Mouse (Mus musculus): ENCODE measurements around the gene Def8.
"Not testable (repeated sequence)": the region's sequence is repeated elsewhere in the genome, so short reads cannot be mapped to it uniquely, and the experiment has no call there.

The Def8 gene

DNA sequence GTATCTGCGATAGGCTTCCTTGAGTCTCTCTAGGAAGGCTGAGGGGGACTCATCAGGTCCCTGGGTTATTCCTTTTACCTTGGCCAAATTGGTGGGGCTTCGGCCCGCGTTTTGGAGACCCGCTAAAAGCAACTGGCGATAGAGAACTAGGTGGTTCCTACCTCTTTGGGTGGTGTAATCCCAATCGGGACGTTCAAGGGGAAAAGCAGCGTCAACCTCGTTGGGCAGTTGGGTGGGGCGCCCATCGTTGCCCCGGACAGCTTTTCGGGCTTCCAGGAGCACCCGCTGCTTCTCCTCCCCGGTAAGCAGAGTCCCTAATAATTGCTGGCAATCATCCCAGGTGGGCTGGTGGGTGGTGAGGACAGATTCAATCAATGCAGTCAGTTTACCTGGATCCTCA, 9.1 kb downstream of the Def8 start:
- in situ Hi-C loops (cut with MboI; ENCODE audit: low sequenced_read_pairs), result no loop called here

GRCm38 (mm10) chr8:123433241-123433974, 10.1 kb downstream of the Def8 start:
- in situ Hi-C loops (cut with MboI; ENCODE audit: low sequenced_read_pairs), result not testable (repeated sequence)

- in situ Hi-C loops (cut with MboI; ENCODE audit: low sequenced_read_pairs), result no loop called here
Observed at GRCm38 (mm10) chr8:123441788-123442187, 18.5 kb downstream of the Def8 start.

GRCm38 (mm10) chr8:123442351-123442750, 19.0 kb downstream of the Def8 start:
- in situ Hi-C loops (cut with MboI; ENCODE audit: low sequenced_read_pairs), result no loop called here

DNA sequence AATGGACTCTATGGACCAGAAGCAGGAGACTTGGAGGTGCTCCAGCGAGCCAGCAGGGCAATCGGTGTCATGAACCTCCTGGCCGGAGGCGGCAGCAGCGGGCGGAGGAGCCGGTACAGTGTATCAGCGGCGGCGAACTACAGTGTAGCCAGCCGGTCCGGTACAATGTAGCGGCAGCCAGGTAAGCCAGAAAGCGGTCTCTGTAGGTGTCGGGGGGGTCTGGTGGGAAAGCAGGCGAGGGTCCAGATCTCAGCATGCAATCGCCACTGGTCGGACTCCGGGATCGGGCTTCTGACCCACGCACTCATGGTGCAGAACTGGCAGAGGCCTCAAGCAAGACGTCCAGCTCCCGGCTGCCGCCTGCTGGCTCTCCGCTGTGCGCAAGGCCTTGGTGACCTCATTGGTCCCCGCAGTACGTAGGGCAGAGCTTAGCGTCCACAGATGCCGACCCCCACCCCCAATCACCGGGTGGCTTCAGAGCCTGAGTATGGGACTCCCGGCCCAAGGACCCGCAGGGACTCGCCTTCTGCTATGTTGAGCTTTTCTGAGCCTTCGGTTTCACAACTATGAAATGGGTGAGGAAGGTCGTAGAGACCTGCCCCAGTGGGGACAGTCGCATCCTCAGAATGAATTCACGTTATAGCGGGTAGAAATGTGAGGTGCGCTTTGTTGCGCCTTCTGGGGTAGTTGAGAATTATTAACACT, 19.7 kb downstream of the Def8 start:
- in situ Hi-C loops (cut with MboI; ENCODE audit: low sequenced_read_pairs), result no loop called here

- in situ Hi-C loops (cut with MboI; ENCODE audit: low sequenced_read_pairs), result no loop called here
Observed at GRCm38 (mm10) chr8:123443576-123443921, 20.2 kb downstream of the Def8 start.

- in situ Hi-C loops (cut with MboI; ENCODE audit: low sequenced_read_pairs), result no loop called here
Observed at GRCm38 (mm10) chr8:123444131-123444530, 20.8 kb downstream of the Def8 start.

GRCm38 (mm10) chr8:123445981-123446380, 22.7 kb downstream of the Def8 start:
- in situ Hi-C loops (cut with MboI; ENCODE audit: low sequenced_read_pairs), result no loop called here

GRCm38 (mm10) chr8:123446799-123447198, 23.5 kb downstream of the Def8 start:
- in situ Hi-C loops (cut with MboI; ENCODE audit: low sequenced_read_pairs), result no loop called here

DNA sequence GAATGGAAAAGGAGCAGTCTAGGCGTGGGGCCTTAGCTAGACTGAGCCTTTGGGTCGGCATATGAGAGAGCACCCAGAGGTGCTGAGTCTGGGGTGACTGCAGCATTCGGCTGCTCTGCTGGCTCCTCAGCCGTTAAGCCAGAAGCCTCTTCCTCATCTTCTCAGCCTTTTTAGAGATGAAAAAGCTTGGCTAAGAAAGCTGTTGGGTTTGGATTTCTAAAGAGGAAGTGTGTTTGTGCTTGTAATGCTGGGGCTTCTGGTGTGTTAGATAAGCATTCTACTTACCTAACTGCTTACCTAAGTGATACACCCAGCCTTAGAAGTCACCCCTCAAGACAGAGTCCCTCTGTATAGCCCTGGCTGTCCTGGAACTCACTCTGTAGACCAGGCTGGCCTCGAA, 27.5 kb downstream of the Def8 start:
- in situ Hi-C loops (cut with MboI; ENCODE audit: low sequenced_read_pairs), result no loop called here

DNA sequence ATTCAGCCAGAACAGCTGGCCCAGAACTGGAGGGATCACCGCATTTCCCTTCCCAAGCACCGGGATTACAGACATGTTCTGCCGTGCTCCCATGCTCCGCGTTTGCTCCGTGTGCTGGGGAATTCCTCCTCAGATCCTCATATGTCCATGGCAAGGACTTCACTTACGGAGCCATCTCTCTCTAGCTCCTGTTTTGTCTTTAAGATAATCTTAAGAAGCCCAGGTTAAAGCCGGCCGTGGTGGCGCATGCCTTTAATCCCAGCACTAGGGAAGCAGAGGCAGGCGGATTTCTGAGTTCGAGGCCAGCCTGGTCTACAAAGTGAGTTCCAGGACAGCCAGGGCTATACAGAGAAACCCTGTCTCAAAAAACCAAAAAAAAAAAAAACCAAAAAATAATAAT, 28.4 kb downstream of the Def8 start:
- in situ Hi-C loops (cut with MboI; ENCODE audit: low sequenced_read_pairs), result not testable (repeated sequence)

DNA sequence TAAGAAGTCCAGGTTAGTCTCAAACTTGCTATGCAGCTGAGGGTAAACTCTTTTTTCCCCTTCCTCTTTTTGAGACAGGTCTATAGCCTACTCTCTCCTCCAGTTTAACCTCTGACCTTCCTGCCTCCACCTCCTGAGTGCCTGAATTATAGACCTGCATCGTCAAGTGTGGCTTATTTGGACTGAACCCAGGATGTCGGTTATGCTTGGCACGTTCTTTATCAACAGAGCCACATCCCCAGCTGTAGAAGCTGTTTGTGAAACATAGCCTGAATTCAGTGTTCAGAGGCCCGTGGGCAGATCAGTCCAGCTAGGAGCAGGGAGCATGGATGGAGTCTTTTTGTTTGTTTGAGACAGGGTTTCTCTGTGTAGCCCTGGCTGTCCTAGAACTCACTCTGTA, 28.8 kb downstream of the Def8 start:
- in situ Hi-C loops (cut with MboI; ENCODE audit: low sequenced_read_pairs), result no loop called here

GRCm38 (mm10) chr8:123453291-123453690, 30.0 kb downstream of the Def8 start:
- in situ Hi-C loops (cut with MboI; ENCODE audit: low sequenced_read_pairs), result no loop called here

DNA sequence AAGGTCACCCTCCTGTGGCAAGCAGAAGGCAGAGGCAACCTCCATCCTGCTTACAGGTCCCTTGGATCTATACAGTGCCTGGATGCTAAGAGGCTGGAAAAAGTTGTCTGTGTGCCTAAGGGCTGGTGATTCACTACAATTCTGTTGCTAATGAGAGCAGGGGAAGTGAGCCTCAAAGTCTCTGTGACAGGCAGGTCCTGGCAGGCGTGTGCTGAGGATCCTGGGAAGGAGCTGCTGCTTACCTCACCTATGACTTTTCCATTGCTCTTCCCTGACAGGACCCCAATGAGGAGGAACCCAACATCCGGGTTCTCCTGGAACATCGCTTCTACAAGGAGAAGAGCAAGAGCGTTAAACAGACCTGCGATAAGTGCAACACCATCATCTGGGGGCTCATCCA, 30.6 kb downstream of the Def8 start:
- in situ Hi-C loops (cut with MboI; ENCODE audit: low sequenced_read_pairs), result no loop called here

- in situ Hi-C loops (cut with MboI; ENCODE audit: low sequenced_read_pairs), result no loop called here
Observed at GRCm38 (mm10) chr8:123454559-123454958, 31.2 kb downstream of the Def8 start.

GRCm38 (mm10) chr8:123463651-123464050, 40.3 kb downstream of the Def8 start:
- in situ Hi-C loops (cut with MboI; ENCODE audit: low sequenced_read_pairs), result no loop called here

DNA sequence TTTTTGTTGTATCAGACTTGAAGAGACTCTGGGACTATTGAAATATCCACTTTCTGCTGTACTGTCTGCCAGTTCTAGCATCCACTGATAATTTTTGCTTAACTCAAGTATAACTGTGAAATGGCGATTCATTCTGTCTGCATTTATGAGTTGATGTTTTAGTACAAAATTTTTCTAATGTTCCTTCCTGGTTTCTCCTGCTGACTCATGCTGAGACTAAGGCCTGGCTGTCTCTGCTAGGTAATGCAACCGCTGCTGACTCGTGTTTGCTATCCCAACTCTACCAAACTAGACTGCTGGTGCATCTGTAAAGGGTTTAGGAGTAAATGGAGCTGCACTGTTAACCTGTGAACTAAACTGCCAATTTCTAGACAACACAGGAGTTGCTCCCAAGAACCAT, 44.1 kb downstream of the Def8 start:
- in situ Hi-C loops (cut with MboI; ENCODE audit: low sequenced_read_pairs), result no loop called here

GRCm38 (mm10) chr8:123472991-123473390, 49.7 kb downstream of the Def8 start:
- in situ Hi-C loops (cut with MboI; ENCODE audit: low sequenced_read_pairs), result not testable (repeated sequence)

DNA sequence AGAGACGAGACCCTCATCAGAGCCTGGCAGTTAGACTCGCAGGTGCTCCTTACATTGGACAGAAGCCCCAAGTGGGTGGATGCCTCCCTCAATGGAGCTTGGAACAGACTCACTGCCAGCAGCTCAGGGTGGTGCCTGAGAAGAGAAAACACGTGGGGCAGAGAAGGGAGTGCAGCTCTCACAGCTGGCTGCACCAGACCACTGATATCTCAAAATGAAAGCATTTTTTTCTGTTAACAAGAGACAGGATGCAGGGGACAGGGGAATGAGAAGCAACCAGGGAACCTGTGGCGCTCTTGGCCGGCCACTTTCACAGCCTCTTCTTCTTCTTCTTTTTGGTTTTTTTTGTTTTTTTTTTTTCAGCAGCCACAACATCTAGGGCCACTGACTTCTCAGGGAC, 51.2 kb downstream of the Def8 start:
- in situ Hi-C loops (cut with MboI; ENCODE audit: low sequenced_read_pairs), result not testable (repeated sequence)

DNA sequence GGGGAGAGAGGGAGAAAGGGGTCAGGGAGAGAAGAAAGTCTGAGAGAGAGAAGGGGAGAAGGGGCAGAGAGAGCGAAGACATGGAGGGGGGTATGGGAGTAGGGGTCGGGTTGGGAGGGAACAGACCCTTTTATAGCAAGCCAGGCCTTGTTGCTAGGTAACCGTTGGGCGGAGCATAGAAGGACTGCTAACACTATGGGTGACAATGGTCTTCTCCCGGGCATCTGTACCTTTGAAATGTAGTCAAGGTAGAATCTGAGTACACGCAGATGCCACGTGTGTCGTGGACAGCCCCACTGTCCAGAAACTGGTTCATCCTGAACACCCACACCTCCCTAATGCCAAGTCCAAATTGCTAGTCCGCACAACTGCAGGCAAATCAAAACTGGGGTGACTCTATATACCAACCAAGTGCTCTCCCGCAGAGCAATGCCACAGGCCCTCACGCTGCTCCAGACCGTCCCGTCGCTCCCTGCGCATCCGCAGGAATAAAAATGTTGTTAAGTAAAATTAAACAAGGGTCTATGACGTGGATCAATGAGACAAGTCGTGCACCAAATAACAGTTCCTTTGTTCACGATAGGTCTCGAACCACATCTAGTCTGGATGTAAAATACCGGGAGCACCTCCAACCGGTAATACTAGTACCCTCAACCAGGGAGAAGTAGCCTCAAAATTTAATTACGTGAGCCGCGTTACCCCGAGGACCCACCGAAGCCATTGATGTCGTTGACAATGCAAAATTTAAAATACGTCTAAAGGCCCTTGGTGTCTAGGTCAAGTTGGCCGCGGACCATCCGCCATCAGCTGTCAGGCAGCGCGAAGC, 53.8 kb downstream of the Def8 start:
- in situ Hi-C loops (cut with MboI; ENCODE audit: low sequenced_read_pairs), result no loop called here

- in situ Hi-C loops (cut with MboI; ENCODE audit: low sequenced_read_pairs), result no loop called here
Observed at GRCm38 (mm10) chr8:123477737-123478258, 54.5 kb downstream of the Def8 start, which contains the start of gene Afg3l1. TSS of gene Afg3l1 (plus strand) at chr8:123477903.

Measured in CH12F3 (cell line).